Mouse (Mus musculus): Measurements from ENCODE around the gene Slc2a1.

DNA sequence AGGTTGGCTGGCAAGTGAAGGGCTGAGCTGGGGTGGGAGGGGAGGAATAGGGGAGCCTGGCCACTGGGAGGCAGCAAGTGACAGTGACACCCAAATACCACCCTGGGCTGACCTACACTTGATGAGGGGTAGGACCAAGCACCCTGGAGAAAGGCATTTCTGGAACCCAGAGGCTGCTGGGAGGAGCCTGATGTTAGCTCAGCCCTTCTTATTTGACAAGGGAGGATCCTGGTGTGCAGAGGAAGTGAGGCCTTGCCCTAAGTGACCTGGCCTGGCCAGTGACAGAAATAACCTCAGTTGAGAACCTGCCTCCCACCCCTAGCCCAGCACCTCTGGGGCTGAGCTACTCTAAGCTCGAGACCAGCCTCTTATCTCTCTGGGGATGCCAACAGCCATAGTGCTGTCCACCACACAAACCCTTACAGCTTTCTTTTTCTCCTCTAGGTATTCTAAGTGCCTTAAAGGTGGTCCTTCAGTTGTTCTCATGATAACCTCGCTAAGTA is 16.3 kb downstream of the Slc2a1 start:
- 0 out of 4 replicates have a peak, but pooled peaks of 1 of the 2 experiments have one; percentile 3 for TF ChIP-seq CTCF (conservative IDR thresholded peaks at IDR 0.05 in 1 of 2, IDR thresholded peaks at IDR 0.05 in 1 of 2; ENCODE audit: low read depth in 2 of 2, low read length in 2 of 2)
- no peak for TF ChIP-seq CHD1 (IDR thresholded peaks at IDR 0.05; ENCODE audit: low read depth, low read length)
- no peak for TF ChIP-seq POLR2A (IDR thresholded peaks at IDR 0.05; ENCODE audit: low read depth, low read length)
- TF ChIP-seq ZNF384 (IDR thresholded peaks at IDR 0.05; ENCODE audit: low read depth, low read length): no peak
- no peak for TF ChIP-seq POLR2AphosphoS2 (IDR thresholded peaks at IDR 0.05; ENCODE audit: low read depth, low read length)
- no peak for TF ChIP-seq MAX (IDR thresholded peaks at IDR 0.05; ENCODE audit: low read length)
- no peak for TF ChIP-seq TCF12 (IDR thresholded peaks at IDR 0.05; ENCODE audit: low read depth, low read length)
- TF ChIP-seq USF2 (conservative IDR thresholded peaks at IDR 0.05; ENCODE audit: low read depth, low read length): no peak
- TF ChIP-seq ZMIZ1 (IDR thresholded peaks at IDR 0.05; ENCODE audit: low read depth, low read length): no peak
- no peak for TF ChIP-seq NRF1 (IDR thresholded peaks at IDR 0.05; ENCODE audit: low read depth, low read length)
- TF ChIP-seq HCFC1 (IDR thresholded peaks at IDR 0.05; ENCODE audit: low read depth, low read length): no peak
- no peak for TF ChIP-seq JUND (conservative IDR thresholded peaks at IDR 0.05; ENCODE audit: low read depth, low read length)

All from CH12.LX (cell line).